Mouse (Mus musculus): ENCODE data around the gene Cdkl5.

Gene Cdkl5

GRCm38 (mm10) chrX:160735650-160736049 is 258.9 kb downstream of the Cdkl5 start, which contains the start of gene Ppef1:
Gene Ppef1, minus strand, starts transcription at chrX:160735765.
- no peak for DNase-seq (ENCODE audit: low spot score in 2 of 2)

Measured in spleen, postnatal 4 days (tissue).